Mouse (Mus musculus) MEL (cell line): ENCODE data around the gene Ccdc122.

Source experiments
- CTCF ChIP-seq, 3 experiments: IDR thresholded peaks in 2 of 3; conservative IDR thresholded peaks in 1 of 3; 2 replicates each; pipeline ENCODE4 v1.5.1; 2011 to 2012; ENCODE audit warnings: low read length in 3 of 3, low read depth in 2 of 3, mild to moderate bottlenecking in 2 of 3, improper control_type of control experiment in 1 of 3, inconsistent platforms in 1 of 3, mixed read lengths in 1 of 3, moderate library complexity in 1 of 3; ENCODE audit not compliant: control insufficient read depth in 1 of 3, insufficient read depth in 1 of 3, poor library complexity in 1 of 3, severe bottlenecking in 1 of 3
- ETS1 ChIP-seq: IDR thresholded peaks from 2 replicates; pipeline ENCODE4 v1.6.1; 2012; ENCODE audit warnings: low read depth, mild to moderate bottlenecking, inconsistent platforms, low read length, improper control_type of control experiment, moderate library complexity
- JUND ChIP-seq: IDR thresholded peaks from 2 replicates; pipeline ENCODE4 v1.6.1; 2011; ENCODE audit warnings: low read depth, mild to moderate bottlenecking, improper control_type of control experiment, low read length
- NRF1 ChIP-seq: IDR thresholded peaks from 2 replicates; pipeline ENCODE4 v1.6.1; 2014; ENCODE audit warnings: low read depth, mild to moderate bottlenecking, inconsistent platforms, low read length, improper control_type of control experiment, moderate library complexity; ENCODE audit not compliant: poor library complexity, insufficient read depth, severe bottlenecking
- SIN3A ChIP-seq: IDR thresholded peaks from 2 replicates; pipeline ENCODE4 v1.6.1; 2012; ENCODE audit warnings: low read length, improper control_type of control experiment, inconsistent platforms
- ZC3H11A ChIP-seq: IDR thresholded peaks from 2 replicates; pipeline ENCODE4 v1.6.1; 2012; ENCODE audit warnings: low read depth, mild to moderate bottlenecking, inconsistent platforms, low read length, improper control_type of control experiment

DNA sequence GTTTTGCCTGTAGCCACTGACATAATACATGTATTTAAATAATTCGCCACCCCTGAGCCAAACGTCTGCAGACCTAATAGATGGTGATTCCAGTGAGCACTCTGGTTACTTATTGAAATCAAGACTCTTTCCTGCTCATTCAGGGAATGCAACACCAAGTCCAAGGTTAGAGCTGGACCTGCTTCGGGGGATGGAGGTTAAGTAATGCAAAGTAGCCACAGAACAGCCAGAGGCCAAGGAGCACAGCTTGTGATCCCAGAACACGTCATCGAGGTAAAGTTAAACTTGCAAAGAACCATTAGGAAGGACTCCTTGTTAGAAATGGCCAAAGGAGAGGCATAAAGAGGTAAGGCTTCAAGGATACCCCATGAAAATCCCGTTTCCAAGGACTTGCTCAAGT is 114.0 kb downstream of the Ccdc122 start:
- TF ChIP-seq ZC3H11A (no peak), CTCF (IDR thresholded peaks at IDR 0.05 in 2 of 3, conservative IDR thresholded peaks at IDR 0.05 in 1 of 3; ENCODE audit: control insufficient read depth in 1 of 3, insufficient read depth in 1 of 3, low read depth in 2 of 3, low read length in 3 of 3, poor library complexity in 1 of 3, severe bottlenecking in 1 of 3) (no peak), JUND (no peak), NRF1 (no peak), ETS1 (no peak), SIN3A (no peak)
